Mouse (Mus musculus): ENCODE data around the gene Lpin2.

DNA sequence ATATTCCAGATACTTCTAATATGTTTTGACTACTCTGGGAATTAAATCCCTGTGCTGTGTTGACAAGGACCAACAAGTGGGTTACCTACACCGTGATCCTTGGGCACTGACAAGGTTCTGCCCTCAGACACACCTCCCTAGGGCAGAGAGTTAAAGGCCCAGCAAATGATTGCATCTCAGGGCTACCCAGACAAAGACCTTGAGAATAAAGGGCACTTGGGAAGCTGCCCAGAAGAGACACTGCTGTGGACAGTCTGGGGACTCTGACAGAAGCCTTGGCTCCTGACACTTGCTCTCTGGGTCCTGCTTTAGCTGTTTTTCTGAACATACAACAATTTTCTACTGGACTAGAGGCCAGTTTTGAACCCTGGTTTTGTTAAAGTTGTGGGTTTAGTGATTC is 27.1 kb upstream of the Lpin2 start:
- TF ChIP-seq CTCF (IDR thresholded peaks at IDR 0.05; ENCODE audit: low read depth, low read length) (no peak), POLR2A (IDR thresholded peaks at IDR 0.05; ENCODE audit: extremely low read depth, insufficient read depth, low read length) (no peak)

Measured in liver, adult 2 months (tissue).